Comparison of ENCODE assay signal across 27 mouse cellular contexts in the genomic region with DNA sequence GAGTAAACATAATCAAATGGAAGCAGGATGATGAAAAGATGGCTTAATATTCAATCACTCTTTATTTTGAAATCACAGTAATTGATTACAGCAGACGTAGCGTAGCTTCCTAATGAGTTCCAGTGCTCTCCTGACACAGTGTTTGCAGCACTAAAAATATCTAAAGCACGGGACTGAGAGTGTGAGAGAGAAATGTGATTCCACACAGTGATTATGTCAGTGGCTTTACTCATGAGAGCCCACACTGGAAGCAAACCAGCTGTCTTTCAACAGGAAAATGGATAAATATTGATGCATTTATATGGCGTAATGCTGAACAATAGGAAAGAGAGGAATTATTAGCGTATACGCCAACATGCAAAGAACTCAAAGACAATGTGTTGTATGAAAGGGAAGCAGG. TPM values are rescaled to one million over a fixed set of nuclear protein-coding genes. Genes with fewer than 3 reads are reported as not detected.
DNase-seq lines count a peak whose midpoint lies in the region; ATAC-seq and TF ChIP-seq lines count a peak whose summit lies in the region.
"Had no signal": no experiment of that assay in that cellular context is flagged by ENCODE, and none has a peak within 500 bp of the region (broad histone marks: within the 10 kb centered on the region; RNA-seq: fewer than 3 reads in every experiment).

No protein-coding gene starts in this region.

- no peak overlapping the region for H3K9ac ChIP-seq in heart, embryonic 13.5 days
- H3K9ac ChIP-seq in heart, adult 2 months (ENCODE audit: low read depth, low read length): no peak overlapping the region
- H3K9ac ChIP-seq in lung, embryonic 15.5 days: no peak overlapping the region
- H3K9ac ChIP-seq: forebrain, embryonic 12.5 days; heart, embryonic 15.5 days; limb, embryonic 12.5 days; liver, embryonic 12.5 days; midbrain, embryonic 12.5 days; neural tube, embryonic 13.5 days had no signal

- intact Hi-C loops in heart, adult 2 months (cut with DNase I): no loop called here

- no peak for TF ChIP-seq POLR2A in heart, adult 2 months (IDR thresholded peaks at IDR 0.05; ENCODE audit: insufficient read depth, low read depth, low read length)
- no peak for TF ChIP-seq POLR2A in lung, adult 2 months (IDR thresholded peaks at IDR 0.05; ENCODE audit: borderline replicate concordance, extremely low read depth, low read depth, low read length)
- TF ChIP-seq POLR2A in brain, embryonic 14.5 days (IDR thresholded peaks at IDR 0.05; ENCODE audit: borderline replicate concordance, extremely low read depth, insufficient read depth, insufficient read length, poor library complexity, severe bottlenecking): no peak

- peak overlapping the region; percentile 18 for H3K4me2 ChIP-seq in heart, embryonic 13.5 days
- no peak overlapping the region for H3K4me2 ChIP-seq in lung, embryonic 15.5 days
- H3K4me2 ChIP-seq: forebrain, embryonic 12.5 days; heart, embryonic 15.5 days; limb, embryonic 12.5 days; liver, embryonic 12.5 days; midbrain, embryonic 12.5 days; neural tube, embryonic 13.5 days had no signal

- H3K79me2 ChIP-seq in heart, adult 2 months (replicated peaks; ENCODE audit: control insufficient read depth, insufficient read depth, low read length): no peaks in the 10 kb centered on the region

- TF ChIP-seq CTCF in heart, adult 2 months (IDR thresholded peaks at IDR 0.05): no peak
- TF ChIP-seq CTCF in lung, adult 2 months (IDR thresholded peaks at IDR 0.05; ENCODE audit: insufficient read depth, low read length): no peak
- TF ChIP-seq CTCF in brain, embryonic 14.5 days (IDR thresholded peaks at IDR 0.05; ENCODE audit: borderline replicate concordance, extremely low read depth, insufficient read depth, insufficient read length): no peak

- no peak overlapping the region for H3K27ac ChIP-seq in heart, embryonic 13.5 days (replicated peaks)
- H3K27ac ChIP-seq in heart, adult 2 months: no peak overlapping the region
- H3K27ac ChIP-seq in lung, embryonic 15.5 days: no peak overlapping the region
- H3K27ac ChIP-seq: forebrain, embryonic 12.5 days; heart, embryonic 15.5 days; limb, embryonic 12.5 days; liver, embryonic 12.5 days; midbrain, embryonic 12.5 days; neural tube, embryonic 13.5 days had no signal

- peaks cover 35% of the 10 kb centered on the region for H3K27me3 ChIP-seq in heart, embryonic 13.5 days (replicated peaks)
- H3K27me3 ChIP-seq in heart, adult 2 months (ENCODE audit: control insufficient read depth, insufficient read depth, low read length): no peaks in the 10 kb centered on the region
- H3K27me3 ChIP-seq in lung, embryonic 15.5 days: no peaks in the 10 kb centered on the region
- H3K27me3 ChIP-seq: forebrain, embryonic 12.5 days; limb, embryonic 12.5 days; liver, embryonic 12.5 days; midbrain, embryonic 12.5 days; neural tube, embryonic 13.5 days had no signal

- H3K9me3 ChIP-seq in heart, embryonic 13.5 days: no peaks in the 10 kb centered on the region
- no peaks in the 10 kb centered on the region for H3K9me3 ChIP-seq in lung, embryonic 15.5 days
- H3K9me3 ChIP-seq: forebrain, embryonic 12.5 days; heart, embryonic 15.5 days; limb, embryonic 12.5 days; liver, embryonic 12.5 days; midbrain, embryonic 12.5 days; neural tube, embryonic 13.5 days had no signal

- H3K4me3 ChIP-seq in heart, embryonic 13.5 days: no peak overlapping the region
- no peak overlapping the region for H3K4me3 ChIP-seq in heart, adult 2 months
- H3K4me3 ChIP-seq in lung, embryonic 15.5 days: no peak overlapping the region
- H3K4me3 ChIP-seq in lung, adult 2 months (replicated peaks; ENCODE audit: extremely low read depth, low read depth, low read length): no peak overlapping the region
- H3K4me3 ChIP-seq: forebrain, embryonic 12.5 days; heart, embryonic 15.5 days; limb, embryonic 12.5 days; liver, embryonic 12.5 days; midbrain, embryonic 12.5 days; myocyte; neural tube, embryonic 13.5 days had no signal

- peaks cover 6% of the 10 kb centered on the region for H3K4me1 ChIP-seq in heart, embryonic 13.5 days
- H3K4me1 ChIP-seq in heart, adult 2 months (ENCODE audit: control insufficient read depth, insufficient read depth, low read length): no peaks in the 10 kb centered on the region
- H3K4me1 ChIP-seq in lung, embryonic 15.5 days: 0 out of 2 replicates have a peak, but pooled peaks cover 3% of the 10 kb centered on the region
- H3K4me1 ChIP-seq in lung, adult 2 months (ENCODE audit: control insufficient read depth, insufficient read depth, low read length): no peaks in the 10 kb centered on the region
- H3K4me1 ChIP-seq: forebrain, embryonic 12.5 days; liver, embryonic 12.5 days; midbrain, embryonic 12.5 days had no signal

- WGBS in heart, embryonic 13.5 days: 56% methylated on average over 6 of the region's 6 CpGs
- 62% methylated on average over 6 of the region's 6 CpGs for WGBS in heart, adult 2 months
- WGBS in lung, embryonic 15.5 days: 36% methylated on average over 6 of the region's 6 CpGs
- WGBS in lung, adult 2 months: 69% methylated on average over 6 of the region's 6 CpGs

- ATAC-seq in heart, embryonic 13.5 days (ENCODE audit: extremely low read depth, insufficient number of reproducible peaks, low FRiP score, low TSS enrichment): no peak
- peak; percentile 52; the same call in 1 of the 2 replicates for ATAC-seq in lung, embryonic 15.5 days (ENCODE audit: borderline replicate concordance, extremely low read depth, low FRiP score, low TSS enrichment)
- ATAC-seq: intestine, postnatal 0 days; liver, embryonic 12.5 days had no signal

- TF ChIP-seq EP300 in heart, adult 2 months (IDR thresholded peaks at IDR 0.05; ENCODE audit: insufficient read depth, low read depth, low read length): no peak

- DNase-seq in embryo, embryonic 10 days (ENCODE audit: low spot score): peak; percentile 21
- no peak for DNase-seq in embryo, embryonic 11 days
- DNase-seq in heart, adult 2 months: no peak
- DNase-seq in lung, adult 2 months: no peak
- DNase-seq in brain, embryonic 14.5 days (ENCODE audit: low read depth): peak; percentile 31
- DNase-seq in kidney, postnatal 25 days: no peak
- DNase-seq: adrenal gland, postnatal 25 days; cerebellum, adult 11 months; cerebellum, postnatal 10 days; gastrocnemius, postnatal 25 days; heart, adult 18-20 months; heart, postnatal 4 days; kidney, postnatal 36 days; layer of hippocampus, postnatal 36 days; lung, adult 18-20 months; right cerebral cortex, postnatal 25 days; thymus, postnatal 14 days had no signal

- no peaks in the 10 kb centered on the region for H3K36me3 ChIP-seq in heart, embryonic 13.5 days
- no peaks in the 10 kb centered on the region for H3K36me3 ChIP-seq in heart, adult 2 months (ENCODE audit: control insufficient read depth, insufficient read depth, low read length)
- H3K36me3 ChIP-seq in lung, embryonic 15.5 days: peaks cover 6% of the 10 kb centered on the region; the same call in 1 of the 2 replicates
- H3K36me3 ChIP-seq: forebrain, embryonic 12.5 days; heart, embryonic 15.5 days; limb, embryonic 12.5 days; liver, embryonic 12.5 days; midbrain, embryonic 12.5 days; neural tube, embryonic 13.5 days had no signal

RNA-seq across cellular contexts. Expression of a gene that starts 37.5 kb away (rescaled TPM):
- 4.0 and 4.6 TPM in 2 replicates for polyA plus RNA-seq in heart, embryonic 13.5 days (2015; fragmentation: Nextera tagmentation; extraction: Ambion mirVana)
- under 1 TPM; 0.34 to 0.36 TPM for total RNA-seq in heart, adult 2 months (2021)
- polyA plus RNA-seq in heart, adult 2 months (2012; rRNA removed): 0.14 and 0.26 TPM in 2 replicates
- 13.4 and 15.2 TPM in 2 replicates for polyA plus RNA-seq in lung, embryonic 15.5 days (2015; fragmentation: Nextera tagmentation; extraction: Ambion mirVana)
- polyA plus RNA-seq in lung, adult 2 months (2012; rRNA removed): 0.19 and 0.37 TPM in 2 replicates
- polyA plus RNA-seq in brain, embryonic 14.5 days (2012; rRNA removed): 4.3 and 7.1 TPM in 2 replicates

Comparison
In these comparisons a context has a peak if more than half of its experiments do, and no peak if none do; other contexts are left out.
1. DNase-seq: peak in embryo, embryonic 10 days (single experiment) and brain, embryonic 14.5 days (single experiment); none in embryo, embryonic 11 days (single experiment), heart, adult 2 months (0 of 2), lung, adult 2 months (single experiment) and kidney, postnatal 25 days (0 of 2).